Mouse (Mus musculus): Measurements from ENCODE around the gene Ubp1. TPM values are rescaled to one million over a fixed set of nuclear protein-coding genes. Genes with fewer than 3 reads are reported as not detected.

Ubp1 gene
- polyA plus RNA-seq (2014; fragmentation: Illumina TruSeq; extraction: RNeasy Lipid Tissue Mini Kit (QIAGEN cat#74804); ENCODE audit: low read depth, low replicate concordance) = 34.5 TPM

DNA sequence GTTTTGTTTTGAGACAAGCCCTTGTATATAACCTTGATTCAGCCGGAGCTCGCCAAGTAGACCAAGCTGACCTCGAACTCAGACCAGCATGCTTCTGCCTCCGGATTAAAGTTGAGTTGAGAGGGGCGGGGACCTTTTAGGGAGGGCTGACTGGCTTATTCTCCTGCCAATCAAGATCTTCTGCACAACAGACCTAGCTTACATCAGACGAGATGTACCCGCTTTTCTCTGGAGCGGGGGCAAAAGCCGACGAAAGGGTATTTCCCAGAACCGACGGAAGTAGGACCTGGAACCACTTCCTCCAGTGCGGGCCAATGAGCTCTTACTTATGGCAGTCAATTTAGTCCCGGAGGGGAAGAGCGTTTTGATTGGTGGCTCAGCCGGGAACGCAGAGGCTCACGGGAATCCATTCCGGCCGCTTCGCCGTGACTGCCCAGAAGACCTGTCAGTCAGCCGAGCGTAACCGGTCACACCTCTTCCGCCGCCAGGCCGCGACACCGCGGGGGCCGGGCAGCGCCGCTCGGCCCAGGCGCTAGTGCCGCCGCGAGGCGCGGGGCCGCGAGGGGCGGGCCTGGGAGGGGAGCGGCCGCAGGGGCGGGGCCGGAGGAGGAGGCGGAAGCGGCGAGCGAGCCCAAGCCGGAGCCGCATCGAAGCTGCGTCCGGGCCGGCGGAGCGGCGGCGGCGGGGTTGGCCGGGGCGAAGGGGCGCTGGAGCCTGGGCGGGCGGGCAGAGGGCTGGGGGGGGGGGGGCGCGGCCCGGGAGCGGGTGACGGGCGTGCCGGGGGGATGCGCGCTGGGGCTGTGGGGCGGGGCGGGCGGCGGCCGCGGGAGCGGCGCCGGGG, at the start of gene Ubp1:
TSS of gene Ubp1 (plus strand) at position 401 of the 841 bp plus-strand sequence.

Other genes with a start within 250 kb of the Ubp1 start
- gene Pdcd6ip, start 222.7 kb upstream of the Ubp1 start, polyA plus RNA-seq (2014; fragmentation: Illumina TruSeq; extraction: RNeasy Lipid Tissue Mini Kit (QIAGEN cat#74804); ENCODE audit: low read depth, low replicate concordance) = 94.7 TPM
- 7.6 TPM for gene Clasp2, start 189.5 kb upstream of the Ubp1 start, polyA plus RNA-seq (2014; fragmentation: Illumina TruSeq; extraction: RNeasy Lipid Tissue Mini Kit (QIAGEN cat#74804); ENCODE audit: low read depth, low replicate concordance)
- gene Fbxl2, start 115.3 kb downstream of the Ubp1 start, polyA plus RNA-seq (2014; fragmentation: Illumina TruSeq; extraction: RNeasy Lipid Tissue Mini Kit (QIAGEN cat#74804); ENCODE audit: low read depth, low replicate concordance) = 0.11 TPM
- gene Susd5, start 126.2 kb downstream of the Ubp1 start, polyA plus RNA-seq (2014; fragmentation: Illumina TruSeq; extraction: RNeasy Lipid Tissue Mini Kit (QIAGEN cat#74804); ENCODE audit: low read depth, low replicate concordance) = not detected